Mouse (Mus musculus) hindbrain, embryonic 10.5 days (tissue): ENCODE data around the gene Parn. TPM values are rescaled to one million over a fixed set of nuclear protein-coding genes. Genes with fewer than 3 reads are reported as not detected.

Experiments
- polyA plus RNA-seq: library from polyadenylated mRNA; unstranded; fragments of >200 nt; fragmentation: Nextera tagmentation; extraction: Ambion mirVana; gene quantifications from 2 replicates; pipeline ENCODE4 v1.2.1, GENCODE M21; 2016

The Parn gene
- polyA plus RNA-seq, 1 experiment from 2014 or later = 41.2 TPM

Other genes starting within 250 kb of the Parn start
- gene Bfar, start 3.7 kb upstream of the Parn start, polyA plus RNA-seq = 34.1 and 38.0 TPM in 2 replicates
- 8.7 and 10.0 TPM in 2 replicates for gene 3110001I22Rik, start 3.8 kb upstream of the Parn start, polyA plus RNA-seq
- gene Pla2g10, start 62.8 kb upstream of the Parn start, polyA plus RNA-seq = 0.27 and 0.51 TPM in 2 replicates
- 96.5 and 104 TPM in 2 replicates for gene Rrn3, start 112.5 kb upstream of the Parn start, polyA plus RNA-seq
- gene Ntan1, start 150.7 kb upstream of the Parn start, polyA plus RNA-seq = 137 and 169 TPM in 2 replicates
- 68.7 and 71.7 TPM in 2 replicates for gene Pdxdc1, start 235.0 kb upstream of the Parn start, polyA plus RNA-seq
- gene Mpv17l, start 235.0 kb upstream of the Parn start, polyA plus RNA-seq = 3.3 and 4.6 TPM in 2 replicates